Mouse (Mus musculus): Measurements from ENCODE around the gene Tnks2.

GRCm38 (mm10) chr19:36896791-36897569 is 62.9 kb downstream of the Tnks2 start:
- TF ChIP-seq POLR2A (IDR thresholded peaks at IDR 0.05; ENCODE audit: borderline replicate concordance, extremely low read depth, low read depth, low read length) (no peak), CTCF (IDR thresholded peaks at IDR 0.05; ENCODE audit: insufficient read depth, low read length) (no peak)

Data from lung, adult 2 months (tissue).